Mouse (Mus musculus): ENCODE measurements around the gene Arhgef3. TPM values are rescaled to one million over a fixed set of nuclear protein-coding genes. Genes with fewer than 3 reads are reported as not detected.

The Arhgef3 gene
- 100 to 1,000 TPM in 5 of 26 experiments, 10 to 100 TPM in 21; 28.9 to 177 (median 69.9) TPM for total RNA-seq (2018; cell fraction: chromatin; rRNA removed)
- 100 to 1,000 TPM in 4 of 26 experiments, 10 to 100 TPM in 22; 37.3 to 122 (median 82.0) TPM for total RNA-seq (2018; cell fraction: cytosol; rRNA removed)
- total RNA-seq (2018; cell fraction: nucleus; rRNA removed): 100 to 1,000 TPM in 9 of 26 experiments, 10 to 100 TPM in 17; 34.8 to 161 (median 85.6) TPM
- 34.2 to 81.9 TPM (median 57.0 TPM) in 3 replicates for polyA plus RNA-seq (2018)

DNA sequence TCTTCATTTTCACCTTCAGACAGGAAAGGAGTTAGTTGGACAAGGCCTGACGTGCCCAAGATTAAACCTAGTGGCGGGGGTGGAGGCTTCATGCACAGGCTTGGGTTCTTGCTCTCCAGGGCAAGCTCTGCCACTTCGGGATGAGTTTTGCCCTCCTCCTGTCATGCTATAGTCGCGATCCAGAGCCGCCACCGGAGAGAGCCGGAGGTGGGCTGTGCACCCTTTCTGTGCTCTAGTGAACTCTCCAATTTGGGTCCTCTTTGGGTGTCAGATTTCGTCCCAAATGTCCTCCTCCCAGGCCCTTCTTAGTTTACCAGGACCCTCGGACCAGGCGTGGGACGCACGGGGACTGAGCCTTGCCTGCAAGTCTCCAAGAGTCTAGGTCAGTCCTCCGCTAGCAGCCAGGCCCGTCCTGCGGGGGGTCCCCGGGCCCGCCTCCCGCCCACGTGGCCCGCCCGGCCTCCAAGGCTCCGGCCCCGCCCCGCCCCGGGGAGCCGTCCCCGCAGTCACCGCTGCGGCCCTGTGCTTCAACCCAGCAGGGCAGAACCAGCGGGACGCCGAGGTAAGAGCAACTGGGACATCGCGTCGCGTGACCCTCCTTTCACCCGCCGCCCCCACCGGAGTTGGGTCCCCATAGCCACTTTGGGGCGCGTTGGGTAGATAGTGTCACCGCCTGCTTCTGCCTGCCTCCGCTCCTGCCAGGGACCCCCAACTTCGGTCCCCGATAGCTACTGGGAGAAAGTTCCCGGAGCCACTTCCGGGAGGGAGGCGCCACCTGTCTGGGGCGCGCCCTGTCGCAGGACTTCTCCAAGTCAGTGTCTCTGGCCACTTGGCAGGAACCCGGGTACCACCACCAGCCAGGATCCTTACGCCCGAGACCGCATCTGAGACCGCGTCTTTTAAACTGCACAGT, at the start of gene Arhgef3:
Gene Arhgef3, plus strand, starts transcription at position 538 of the 913 bp plus-strand sequence.
- Histone ChIP-seq H3K79me2 (ENCODE audit: inconsistent target) (no peaks in the 10 kb centered on the region), H3K4me3 (ENCODE audit: inconsistent target) (no peak within 1 kb of the TSS; the same call in 1 of the 2 replicates), H3K27ac (no peak within 1 kb of the TSS), H3K36me3 (ENCODE audit: inconsistent target) (no peaks in the 10 kb centered on the region)
- WGBS (ENCODE audit: missing documents): 5% methylated on average over 48 of the region's 58 CpGs

DNA sequence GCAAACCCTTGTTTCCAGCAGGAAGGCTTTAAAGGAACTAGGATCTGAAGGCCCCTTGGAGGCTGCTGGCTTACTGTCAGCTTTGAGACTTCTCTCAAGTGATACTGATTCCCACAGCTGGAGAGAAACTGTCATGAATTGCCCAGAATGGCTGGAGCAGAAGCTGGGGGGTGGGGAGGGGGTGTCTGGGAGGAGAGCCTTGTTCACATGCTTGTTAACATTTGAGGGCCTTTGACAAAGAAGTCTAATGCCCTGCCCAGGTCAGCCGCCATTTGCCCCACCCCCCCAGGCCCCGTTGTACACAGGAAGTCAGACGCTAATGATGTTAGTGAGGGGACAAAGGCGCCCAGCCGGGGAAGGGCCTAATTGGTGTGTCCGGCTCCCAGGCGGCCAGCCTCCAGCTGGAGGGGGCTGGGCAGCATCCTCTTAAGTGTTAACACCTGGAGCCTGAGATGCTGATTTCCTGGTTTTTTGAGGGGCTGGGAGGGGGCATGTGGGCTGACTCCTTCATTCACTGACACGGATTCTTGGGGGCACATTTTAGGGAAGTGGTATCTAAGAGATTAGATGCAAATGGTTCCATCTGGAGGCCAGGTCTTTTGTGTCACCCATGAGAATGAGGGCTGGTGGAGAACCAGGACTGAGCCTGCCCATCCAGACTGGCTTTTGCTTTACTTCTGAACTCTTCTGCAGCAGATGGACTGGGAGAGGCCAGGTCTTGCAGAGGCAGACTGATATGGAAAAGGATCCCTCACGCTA, 48.3 kb upstream of the Arhgef3 start:
- H3K4me3 ChIP-seq (ENCODE audit: inconsistent target): no peak overlapping the region
- no peaks in the 10 kb centered on the region for H3K36me3 ChIP-seq (ENCODE audit: inconsistent target)
- WGBS (ENCODE audit: missing documents): 37% methylated on average over 9 of the region's 9 CpGs
- H3K79me2 ChIP-seq (ENCODE audit: inconsistent target): no peaks in the 10 kb centered on the region
- H3K27ac ChIP-seq: no peak overlapping the region

DNA sequence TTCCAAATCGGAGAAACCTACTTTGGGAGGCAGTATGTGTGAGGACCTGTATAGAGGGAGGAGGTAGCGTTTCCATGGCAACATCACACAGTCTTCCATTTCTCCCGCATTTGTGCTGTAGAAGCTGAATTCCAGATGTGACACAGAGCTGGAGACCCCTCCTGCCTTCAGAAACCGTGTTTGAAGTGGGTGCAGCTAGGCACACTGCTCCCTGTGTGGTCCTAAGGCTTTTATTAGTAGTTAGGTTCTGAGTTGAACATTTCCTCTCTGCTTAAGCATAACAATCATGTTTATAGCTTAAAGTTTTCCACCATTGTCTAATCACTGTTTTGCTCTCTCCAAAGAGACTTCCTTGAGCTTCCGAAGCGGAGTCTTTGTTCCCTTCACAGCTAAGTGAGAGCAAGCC, 46.8 kb upstream of the Arhgef3 start:
- H3K79me2 ChIP-seq (ENCODE audit: inconsistent target): no peaks in the 10 kb centered on the region
- WGBS (ENCODE audit: missing documents): 81% methylated on average over 6 of the region's 6 CpGs
- H3K4me3 ChIP-seq (ENCODE audit: inconsistent target): no peak overlapping the region
- no peak overlapping the region for H3K27ac ChIP-seq
- no peaks in the 10 kb centered on the region for H3K36me3 ChIP-seq (ENCODE audit: inconsistent target)

DNA sequence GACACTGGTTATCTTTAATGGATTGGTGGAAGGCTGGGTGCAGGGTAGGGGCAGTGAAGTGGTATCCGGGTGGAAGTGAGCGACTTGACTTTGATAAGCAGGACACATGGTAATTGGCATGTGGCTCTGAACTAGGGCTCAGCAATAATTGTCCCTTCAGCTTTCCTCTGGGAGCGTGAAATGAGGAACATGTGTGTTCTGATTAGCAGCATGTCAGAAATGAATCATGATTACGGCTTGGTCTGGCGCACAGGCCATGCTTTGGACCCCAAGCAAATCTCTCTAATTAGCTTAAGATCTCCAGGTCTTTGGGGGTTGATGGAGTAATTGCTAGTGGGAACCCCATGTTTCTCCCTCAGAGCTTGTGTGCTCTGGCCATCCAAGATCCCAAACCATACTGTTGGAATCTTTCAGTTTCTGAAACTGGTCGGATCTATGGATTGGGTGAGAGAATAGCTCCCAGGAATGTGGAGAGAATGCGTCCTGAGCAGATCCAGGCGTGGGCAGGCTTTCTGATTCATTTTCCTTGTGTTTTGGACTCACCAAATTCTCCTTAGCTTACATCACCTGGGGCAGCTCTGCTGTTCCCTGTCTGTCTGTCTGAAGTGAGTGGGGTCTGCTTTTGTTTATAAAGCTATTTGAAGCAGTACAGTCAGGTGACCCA, 45.1 kb upstream of the Arhgef3 start:
- Histone ChIP-seq H3K4me3 (ENCODE audit: inconsistent target) (no peak overlapping the region), H3K79me2 (ENCODE audit: inconsistent target) (no peaks in the 10 kb centered on the region), H3K36me3 (ENCODE audit: inconsistent target) (no peaks in the 10 kb centered on the region), H3K27ac (no peak overlapping the region)
- WGBS (ENCODE audit: missing documents): 79% methylated on average over 8 of the region's 8 CpGs

DNA sequence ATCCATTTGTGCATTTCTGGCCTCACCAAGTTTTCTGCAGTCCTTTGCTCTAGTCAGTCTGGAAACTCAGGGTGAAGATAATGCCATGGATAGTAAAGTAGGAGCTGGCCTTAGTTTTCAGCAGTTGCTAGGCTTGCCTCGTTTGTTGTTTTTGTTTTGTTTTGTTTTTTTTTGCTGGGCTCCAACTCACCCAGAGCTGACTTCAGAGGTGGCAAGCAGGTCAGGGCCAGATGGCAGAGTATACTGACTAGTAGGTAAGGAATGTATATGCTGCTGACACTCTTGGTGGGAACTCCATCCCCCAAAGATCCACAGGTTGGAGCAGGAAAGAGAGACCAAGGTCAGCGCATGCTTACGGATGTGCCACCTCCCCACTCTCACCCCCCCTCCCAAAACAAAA, 44.6 kb upstream of the Arhgef3 start:
- WGBS (ENCODE audit: missing documents): 96% methylated on average over 3 of the region's 3 CpGs
- Histone ChIP-seq H3K79me2 (ENCODE audit: inconsistent target) (no peaks in the 10 kb centered on the region), H3K27ac (no peak overlapping the region), H3K4me3 (ENCODE audit: inconsistent target) (no peak overlapping the region), H3K36me3 (ENCODE audit: inconsistent target) (no peaks in the 10 kb centered on the region)

DNA sequence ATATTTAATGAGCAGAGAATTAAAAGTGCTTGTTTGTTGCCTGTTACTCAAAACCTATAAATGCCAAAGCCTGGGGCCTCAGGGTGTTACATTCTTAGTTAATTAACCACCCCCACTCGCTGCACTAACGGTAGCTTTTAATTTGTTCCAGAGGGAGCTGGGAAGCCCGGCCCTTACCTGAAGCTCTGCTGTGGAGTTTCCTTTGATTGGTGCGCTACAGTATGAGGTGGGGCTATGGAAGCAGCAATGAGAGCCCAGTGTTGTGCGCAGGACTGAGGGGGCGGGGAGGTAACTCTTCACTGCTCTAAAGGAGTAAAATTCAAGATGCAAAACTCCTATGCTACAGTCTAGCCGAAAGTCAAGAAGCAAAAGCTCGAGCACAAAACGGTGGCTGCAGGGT, 43.9 kb upstream of the Arhgef3 start:
- H3K36me3 ChIP-seq (ENCODE audit: inconsistent target): no peaks in the 10 kb centered on the region
- H3K79me2 ChIP-seq (ENCODE audit: inconsistent target): no peaks in the 10 kb centered on the region
- H3K4me3 ChIP-seq (ENCODE audit: inconsistent target): no peak overlapping the region
- H3K27ac ChIP-seq: no peak overlapping the region
- WGBS (ENCODE audit: missing documents): 85% methylated on average over 9 of the region's 9 CpGs

DNA sequence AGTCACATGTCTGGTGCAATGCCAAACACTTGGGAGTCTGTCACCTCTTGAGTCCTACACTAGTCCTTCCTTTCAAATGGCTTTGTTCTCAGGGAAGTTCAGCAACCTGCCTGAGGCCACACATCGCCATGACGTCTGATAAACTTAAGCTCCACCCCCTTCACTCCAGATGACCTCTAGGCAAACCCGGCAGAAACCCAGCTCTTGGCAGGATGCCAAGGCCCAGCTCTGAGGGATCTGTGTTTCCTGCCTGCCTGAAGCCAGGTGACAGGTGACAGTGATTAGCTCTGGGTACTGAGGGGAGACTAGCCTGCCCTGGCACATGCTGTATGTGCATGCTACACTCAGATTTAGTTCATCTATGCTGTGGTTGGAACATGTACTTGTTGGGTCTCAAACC, 42.7 kb upstream of the Arhgef3 start:
- 7% methylated on average over 3 of the region's 3 CpGs for WGBS (ENCODE audit: missing documents)
- no peak overlapping the region for H3K4me3 ChIP-seq (ENCODE audit: inconsistent target)
- H3K27ac ChIP-seq: no peak overlapping the region
- no peaks in the 10 kb centered on the region for H3K79me2 ChIP-seq (ENCODE audit: inconsistent target)
- no peaks in the 10 kb centered on the region for H3K36me3 ChIP-seq (ENCODE audit: inconsistent target)

DNA sequence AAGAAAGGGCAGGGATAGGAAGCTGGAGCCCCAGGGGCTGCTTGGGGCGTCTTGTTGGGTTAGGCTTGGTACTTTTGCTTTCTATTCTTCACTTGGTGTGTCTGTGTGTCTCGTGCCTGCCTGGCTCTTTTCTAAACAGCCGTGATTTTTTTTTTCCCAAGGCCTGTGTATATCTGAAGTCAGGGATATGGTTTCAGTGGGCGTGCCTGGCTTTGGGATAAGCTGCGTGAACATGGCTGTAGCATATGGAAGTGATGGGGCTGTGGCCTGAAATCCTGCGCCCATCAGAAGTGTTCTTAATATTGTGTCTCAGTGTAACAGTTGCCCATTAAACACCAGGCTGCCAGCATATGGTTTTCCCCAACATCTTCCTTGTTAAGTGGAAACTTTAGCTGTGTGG, 39.6 kb upstream of the Arhgef3 start:
- H3K27ac ChIP-seq: no peak overlapping the region
- H3K36me3 ChIP-seq (ENCODE audit: inconsistent target): no peaks in the 10 kb centered on the region
- 75% methylated on average over 6 of the region's 6 CpGs for WGBS (ENCODE audit: missing documents)
- H3K79me2 ChIP-seq (ENCODE audit: inconsistent target): no peaks in the 10 kb centered on the region
- H3K4me3 ChIP-seq (ENCODE audit: inconsistent target): no peak overlapping the region

DNA sequence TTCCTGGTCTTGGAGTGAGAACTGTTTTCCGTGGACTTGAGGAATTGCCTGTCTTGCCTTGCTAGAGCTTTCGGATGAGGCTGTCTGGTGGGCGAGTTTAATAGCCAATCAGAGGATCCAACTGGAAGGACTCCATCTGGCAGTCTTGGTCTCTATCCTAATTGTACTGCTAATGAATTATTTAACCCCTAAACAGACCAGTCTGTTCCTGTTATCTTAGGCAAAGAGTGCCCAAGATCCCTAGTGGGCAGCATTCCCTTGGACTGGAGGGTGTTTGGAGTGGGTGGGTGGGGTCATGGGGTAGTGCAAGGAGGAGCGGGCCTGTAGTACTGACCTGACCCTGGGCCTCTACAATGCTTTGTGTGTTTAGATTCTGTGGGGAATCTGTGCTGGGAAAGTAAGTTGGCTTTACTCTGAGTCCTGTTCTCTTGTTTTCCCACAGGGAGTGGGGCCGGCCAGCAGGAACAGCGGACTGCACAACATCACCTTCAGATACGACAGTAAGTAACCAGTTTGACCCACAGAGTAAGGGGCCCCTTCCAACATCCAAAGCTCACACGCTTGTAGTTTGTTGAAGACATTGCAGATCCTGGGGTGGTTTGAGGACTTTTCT, 38.7 kb upstream of the Arhgef3 start:
- no peak overlapping the region for H3K4me3 ChIP-seq (ENCODE audit: inconsistent target)
- no peak overlapping the region for H3K27ac ChIP-seq
- H3K79me2 ChIP-seq (ENCODE audit: inconsistent target): no peaks in the 10 kb centered on the region
- WGBS (ENCODE audit: missing documents): 93% methylated on average over 8 of the region's 8 CpGs
- no peaks in the 10 kb centered on the region for H3K36me3 ChIP-seq (ENCODE audit: inconsistent target)

DNA sequence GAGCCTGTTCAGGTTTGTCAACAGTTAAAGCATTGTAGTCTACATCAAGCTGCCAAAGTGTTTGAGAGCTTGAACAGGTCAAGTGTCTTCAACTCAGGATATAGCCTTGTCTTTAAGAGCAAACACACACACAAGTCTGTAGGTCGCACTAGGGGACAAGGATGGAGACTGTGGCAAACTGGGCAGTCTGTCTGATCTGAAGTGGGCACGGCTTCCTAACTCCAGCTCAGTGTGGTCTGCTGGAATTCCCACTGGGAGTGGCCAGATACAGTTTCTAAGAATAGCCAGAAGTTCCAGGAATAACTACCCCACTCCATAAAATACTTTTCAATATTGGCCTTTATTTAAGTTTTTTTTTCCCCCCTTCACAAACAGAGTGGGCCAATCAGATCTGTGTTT, 38.2 kb upstream of the Arhgef3 start:
- no peaks in the 10 kb centered on the region for H3K79me2 ChIP-seq (ENCODE audit: inconsistent target)
- WGBS (ENCODE audit: missing documents): 89% methylated on average over 2 of the region's 2 CpGs
- H3K27ac ChIP-seq: no peak overlapping the region
- no peaks in the 10 kb centered on the region for H3K36me3 ChIP-seq (ENCODE audit: inconsistent target)
- H3K4me3 ChIP-seq (ENCODE audit: inconsistent target): no peak overlapping the region

DNA sequence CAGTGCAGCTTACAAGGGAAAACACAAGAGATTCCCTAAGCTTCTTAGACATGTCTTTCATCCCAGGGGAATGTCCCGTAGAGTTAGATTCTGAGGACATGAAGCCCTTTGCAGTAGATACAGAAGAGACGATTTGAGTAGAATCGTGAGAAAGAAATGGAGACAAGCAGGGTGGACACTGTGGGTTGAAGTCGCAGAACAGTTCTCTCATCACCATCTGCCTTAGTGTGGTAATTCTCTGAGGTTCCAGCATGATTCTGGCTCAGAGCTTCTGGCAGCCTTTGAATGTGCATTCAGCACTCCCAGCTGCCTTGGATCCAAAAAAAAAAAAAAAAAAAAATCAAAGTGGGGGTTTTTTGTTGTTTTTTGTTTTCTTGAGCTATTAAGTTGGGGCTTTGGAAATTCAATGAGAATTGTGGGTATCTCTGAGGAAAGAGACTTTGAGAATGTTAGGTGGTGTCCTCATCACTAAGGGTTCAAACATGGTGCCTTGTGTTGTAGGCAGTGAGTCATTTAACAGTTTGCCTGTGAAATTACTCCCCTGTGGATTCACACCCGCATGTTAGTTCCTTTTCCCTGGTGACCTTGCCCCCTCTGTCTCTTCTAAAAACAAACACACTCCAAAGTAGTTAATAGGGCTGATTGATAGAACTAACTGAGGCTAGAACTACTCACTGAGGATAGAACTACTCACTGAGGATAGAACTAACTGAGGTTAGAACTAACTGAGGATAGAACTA, 33.0 kb upstream of the Arhgef3 start:
- H3K36me3 ChIP-seq (ENCODE audit: inconsistent target): no peaks in the 10 kb centered on the region
- H3K27ac ChIP-seq: no peak overlapping the region
- H3K4me3 ChIP-seq (ENCODE audit: inconsistent target): no peak overlapping the region
- WGBS (ENCODE audit: missing documents): 87% methylated on average over 5 of the region's 5 CpGs
- H3K79me2 ChIP-seq (ENCODE audit: inconsistent target): no peaks in the 10 kb centered on the region

DNA sequence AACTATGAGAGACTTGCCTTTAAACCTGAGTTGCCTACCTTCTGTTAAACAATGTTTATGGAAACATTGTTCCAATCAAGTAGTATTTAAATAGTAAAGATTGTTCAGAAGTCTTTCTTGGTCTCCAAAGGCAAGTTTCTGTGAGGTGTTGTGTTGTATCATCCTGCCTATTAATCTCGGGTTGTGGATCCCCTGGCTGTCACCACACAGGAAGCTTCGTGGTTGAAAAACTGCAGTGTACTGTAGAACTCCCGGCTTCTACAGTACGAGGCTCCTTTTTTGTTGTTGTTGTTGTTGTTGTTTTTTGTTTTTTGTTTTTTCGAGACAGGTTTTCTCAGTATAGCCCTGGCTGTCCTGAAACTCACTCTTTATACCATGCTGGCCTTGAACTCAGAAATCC, 29.2 kb upstream of the Arhgef3 start:
- no peak overlapping the region for H3K4me3 ChIP-seq (ENCODE audit: inconsistent target)
- WGBS (ENCODE audit: missing documents): 23% methylated on average over 5 of the region's 5 CpGs
- H3K27ac ChIP-seq: no peak overlapping the region
- no peaks in the 10 kb centered on the region for H3K36me3 ChIP-seq (ENCODE audit: inconsistent target)
- no peaks in the 10 kb centered on the region for H3K79me2 ChIP-seq (ENCODE audit: inconsistent target)

DNA sequence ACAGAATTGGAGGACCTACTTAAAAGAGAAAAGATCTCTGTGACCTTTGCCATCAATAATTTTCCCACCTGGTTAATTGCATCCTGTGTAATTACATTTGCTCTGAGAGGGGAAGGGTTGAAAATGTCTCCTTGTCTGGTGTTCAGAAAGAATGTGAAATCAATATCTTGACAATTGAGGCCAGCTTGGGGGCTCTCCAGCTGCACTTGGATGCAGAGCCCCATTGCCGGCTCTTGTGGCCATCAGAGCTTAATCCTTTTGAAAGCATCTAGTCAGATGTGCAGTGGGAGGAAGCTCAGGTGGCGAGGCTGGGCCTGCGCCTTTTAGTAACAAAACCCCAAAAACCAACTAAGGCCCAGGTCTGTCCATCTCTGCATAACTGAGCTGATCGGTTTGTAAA, 28.7 kb upstream of the Arhgef3 start:
- Histone ChIP-seq H3K36me3 (ENCODE audit: inconsistent target) (no peaks in the 10 kb centered on the region), H3K4me3 (ENCODE audit: inconsistent target) (no peak overlapping the region), H3K79me2 (ENCODE audit: inconsistent target) (no peaks in the 10 kb centered on the region), H3K27ac (no peak overlapping the region)
- WGBS (ENCODE audit: missing documents): 82% methylated on average over 4 of the region's 4 CpGs

Data from macrophage (primary cell).